Mouse (Mus musculus) E14TG2a.4 (cell line): ENCODE data around the gene Rcor2.

Experiments used
- CTCF ChIP-seq: conservative IDR thresholded peaks from 2 replicates; pipeline ENCODE4 v1.5.1; 2014; ENCODE audit warnings: low read length
- NANOG ChIP-seq: IDR thresholded peaks from 2 replicates; pipeline ENCODE4 v1.6.1; 2014; ENCODE audit warnings: borderline replicate concordance, low read length, mixed read lengths
- POU5F1 ChIP-seq: IDR thresholded peaks from 2 replicates; pipeline ENCODE4 v1.6.1; 2014; ENCODE audit warnings: low read length, borderline replicate concordance

- TF ChIP-seq CTCF, result no peak
- TF ChIP-seq POU5F1, result no peak
- no peak for TF ChIP-seq NANOG
Measured at GRCm38 (mm10) chr19:7301647-7302492, 34.7 kb downstream of the Rcor2 start.
